8 mouse cellular contexts compared by ENCODE assay signal in the genomic region with DNA sequence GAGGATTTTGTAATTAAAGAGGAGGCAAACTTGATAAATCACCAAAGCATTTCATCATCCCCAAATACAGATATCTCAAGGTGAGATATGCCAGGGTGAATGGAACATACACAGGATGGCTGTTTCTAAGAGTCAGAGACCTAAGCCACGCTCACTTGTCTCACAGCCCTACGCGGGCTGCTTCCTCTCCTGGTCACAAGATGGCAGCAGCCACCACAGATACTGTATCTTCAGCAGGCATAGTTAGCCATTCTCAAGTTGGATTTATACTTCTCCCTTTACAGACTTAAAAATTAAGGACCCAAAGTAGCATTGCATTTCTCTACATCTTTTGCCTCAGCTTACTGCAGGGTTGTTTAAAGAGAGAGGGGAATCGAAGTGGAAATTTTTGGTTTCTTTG. TPM values are rescaled to one million over a fixed set of nuclear protein-coding genes. Genes with fewer than 3 reads are reported as not detected.
A peak's percentile ranks its signal among the peaks of the same experiment; 100 is the strongest.
DNase-seq lines count a peak whose midpoint lies in the region; ATAC-seq and TF ChIP-seq lines count a peak whose summit lies in the region.

No protein-coding gene starts in this region.

- intact Hi-C loops in left cerebral cortex, postnatal 10 days (cut with DNase I): no loop called here

- H3K4me2 ChIP-seq in hindbrain, embryonic 12.5 days (replicated peaks): no peak overlapping the region
- H3K4me2 ChIP-seq in midbrain, postnatal 0 days (ENCODE audit: low read depth, low read length, poor library complexity, severe bottlenecking): no peak overlapping the region

- POLR2A ChIA-PET in Patski (lab: Charles Lee): no interaction called here

- no peaks in the 10 kb centered on the region for H3K36me3 ChIP-seq in heart, embryonic 10.5 days
- no peaks in the 10 kb centered on the region for H3K36me3 ChIP-seq in hindbrain, embryonic 12.5 days
- no peaks in the 10 kb centered on the region for H3K36me3 ChIP-seq in midbrain, postnatal 0 days (ENCODE audit: insufficient read depth, low read length)

- DNase-seq in heart, adult 18-20 months: peak; percentile 51 to 80
- DNase-seq in heart, embryonic 10.5 days (ENCODE audit: low spot score): no peak
- DNase-seq in Patski (ENCODE audit: low read depth, low spot score): no peak
- peak; percentile 72 for DNase-seq in embryo, embryonic 10.5 days (ENCODE audit: low spot score)
- DNase-seq in left cerebral cortex, postnatal 10 days (ENCODE audit: extremely low spot score in 1 of 2, low spot score in 2 of 2): peak; percentile 42 to 60
- DNase-seq in midbrain, postnatal 0 days (ENCODE audit: low spot score): peak; percentile 74
- DNase-seq in thymus, adult 18-20 months: peak; percentile 14 to 16

- no peak overlapping the region for H3K27ac ChIP-seq in heart, embryonic 10.5 days
- no peak overlapping the region for H3K27ac ChIP-seq in hindbrain, embryonic 12.5 days
- H3K27ac ChIP-seq in midbrain, postnatal 0 days (ENCODE audit: low read depth, low read length): no peak overlapping the region

- no peaks in the 10 kb centered on the region for H3K4me1 ChIP-seq in heart, embryonic 10.5 days
- no peaks in the 10 kb centered on the region for H3K4me1 ChIP-seq in hindbrain, embryonic 12.5 days
- no peaks in the 10 kb centered on the region for H3K4me1 ChIP-seq in midbrain, postnatal 0 days (ENCODE audit: insufficient read depth, low read length)

- H3K27me3 ChIP-seq in heart, embryonic 10.5 days (ENCODE audit: insufficient read depth, poor library complexity, severe bottlenecking): no peaks in the 10 kb centered on the region
- H3K27me3 ChIP-seq in Patski: no peaks in the 10 kb centered on the region
- H3K27me3 ChIP-seq in hindbrain, embryonic 12.5 days: no peaks in the 10 kb centered on the region
- H3K27me3 ChIP-seq in midbrain, postnatal 0 days (ENCODE audit: insufficient read depth, low read length): no peaks in the 10 kb centered on the region

- CTCF ChIA-PET in Patski (lab: Charles Lee): interaction anchor here (1.0 to 1.9 kb wide), 4 partner anchors 11 to 19 kb away, joined by 3 to 9 read pairs (median 4); a partner anchor contains a TSS

- in situ Hi-C loops in Patski (cut with MboI; ENCODE audit: low pct_unique_long_range_greater_than_20kb): loop anchor here (25.0 kb wide), 1 partner anchor 589 kb away; no protein-coding TSS in a partner anchor

- ATAC-seq in Patski: peak; percentile 67
- ATAC-seq in hindbrain, embryonic 12.5 days (ENCODE audit: low FRiP score): 0 out of 2 replicates have a peak, but pooled peaks have one; percentile 63
- ATAC-seq in midbrain, postnatal 0 days (ENCODE audit: low FRiP score): no peak

- no peak overlapping the region for H3K9ac ChIP-seq in hindbrain, embryonic 12.5 days
- no peak overlapping the region for H3K9ac ChIP-seq in midbrain, postnatal 0 days (replicated peaks; ENCODE audit: low read length, poor library complexity, severe bottlenecking)

- no peak overlapping the region for H3K4me3 ChIP-seq in heart, embryonic 10.5 days
- no peak overlapping the region for H3K4me3 ChIP-seq in hindbrain, embryonic 12.5 days
- H3K4me3 ChIP-seq in midbrain, postnatal 0 days (ENCODE audit: low read depth, low read length): no peak overlapping the region

- peak; percentile 98 for TF ChIP-seq CTCF in Patski (IDR thresholded peaks at IDR 0.05)
- peak; percentile 91 for TF ChIP-seq CTCF in midbrain, postnatal 0 days (IDR thresholded peaks at IDR 0.05)

- WGBS in heart, embryonic 10.5 days: 29% methylated on average over 4 of the region's 4 CpGs
- WGBS in hindbrain, embryonic 12.5 days: 24% methylated on average over 4 of the region's 4 CpGs
- WGBS in midbrain, postnatal 0 days: 31% methylated on average over 4 of the region's 4 CpGs

- H3K9me3 ChIP-seq in heart, embryonic 10.5 days: no peaks in the 10 kb centered on the region
- no peaks in the 10 kb centered on the region for H3K9me3 ChIP-seq in hindbrain, embryonic 12.5 days (replicated peaks)
- H3K9me3 ChIP-seq in midbrain, postnatal 0 days (ENCODE audit: low read length): no peaks in the 10 kb centered on the region

RNA-seq across cellular contexts. Expression of a gene that starts 8.4 kb away (rescaled TPM):
- 10 to 100 TPM; 97.1 to 99.3 TPM for total RNA-seq in heart, adult 18-20 months (2021)
- polyA plus RNA-seq in heart, embryonic 10.5 days (2016; fragmentation: Nextera tagmentation; extraction: Ambion mirVana): 81.8 and 97.4 TPM in 2 replicates
- polyA plus RNA-seq in Patski (2021): 70.8 TPM
- polyA plus RNA-seq in hindbrain, embryonic 12.5 days (2016; fragmentation: Nextera tagmentation; extraction: Ambion mirVana): 132 and 142 TPM in 2 replicates
- 100 to 1,000 TPM; 296 to 306 TPM for total RNA-seq in left cerebral cortex, postnatal 10 days (2021)
- 268 and 400 TPM in 2 replicates for total RNA-seq in midbrain, postnatal 0 days (2014; rRNA removed)
- polyA plus RNA-seq in midbrain, postnatal 0 days (2015; fragmentation: Nextera tagmentation; extraction: Ambion mirVana): 74.3 and 87.9 TPM in 2 replicates

RNA-seq across cellular contexts. Expression of a gene that starts 18.3 kb away (rescaled TPM):
- 10 to 100 TPM; 60.4 to 66.8 TPM for total RNA-seq in heart, adult 18-20 months (2021)
- 150 TPM in 2 replicates for polyA plus RNA-seq in heart, embryonic 10.5 days (2016; fragmentation: Nextera tagmentation; extraction: Ambion mirVana)
- polyA plus RNA-seq in Patski (2021): 84.7 TPM
- polyA plus RNA-seq in hindbrain, embryonic 12.5 days (2016; fragmentation: Nextera tagmentation; extraction: Ambion mirVana): 155 and 160 TPM in 2 replicates
- total RNA-seq in left cerebral cortex, postnatal 10 days (2021): 100 to 1,000 TPM; 167 to 180 TPM
- 48.7 and 68.7 TPM in 2 replicates for total RNA-seq in midbrain, postnatal 0 days (2014; rRNA removed)
- polyA plus RNA-seq in midbrain, postnatal 0 days (2015; fragmentation: Nextera tagmentation; extraction: Ambion mirVana): 236 and 243 TPM in 2 replicates

RNA-seq across cellular contexts. Expression of a gene that starts 18.3 kb away (rescaled TPM):
- 1 to 10 TPM; 6.4 to 7.5 TPM for total RNA-seq in heart, adult 18-20 months (2021)
- 4.9 and 5.5 TPM in 2 replicates for polyA plus RNA-seq in heart, embryonic 10.5 days (2016; fragmentation: Nextera tagmentation; extraction: Ambion mirVana)
- polyA plus RNA-seq in Patski (2021): 7.0 TPM
- 10.8 and 12.8 TPM in 2 replicates for polyA plus RNA-seq in hindbrain, embryonic 12.5 days (2016; fragmentation: Nextera tagmentation; extraction: Ambion mirVana)
- total RNA-seq in left cerebral cortex, postnatal 10 days (2021): 10 to 100 TPM; 14.2 to 17.4 TPM
- total RNA-seq in midbrain, postnatal 0 days (2014; rRNA removed): 14.3 and 22.3 TPM in 2 replicates
- polyA plus RNA-seq in midbrain, postnatal 0 days (2015; fragmentation: Nextera tagmentation; extraction: Ambion mirVana): 6.7 and 6.8 TPM in 2 replicates

Comparison
In these comparisons a context has a peak if more than half of its experiments do, and no peak if none do; other contexts are left out.
1. DNase-seq: peak in heart, adult 18-20 months (2 of 2), embryo, embryonic 10.5 days (single experiment), left cerebral cortex, postnatal 10 days (2 of 2), midbrain, postnatal 0 days (single experiment) and thymus, adult 18-20 months (2 of 2); none in heart, embryonic 10.5 days (single experiment) and Patski (single experiment).